Mouse (Mus musculus) left cerebral cortex, postnatal 4 days (tissue): ENCODE results near the gene Csf2rb2. TPM values are rescaled to one million over a fixed set of nuclear protein-coding genes. Genes with fewer than 3 reads are reported as not detected.
"Not testable (repeated sequence)": the region's sequence is repeated elsewhere in the genome, so short reads cannot be mapped to it uniquely, and the experiment has no call there.

Experiments
- DNase-seq: peaks from one replicate; pipeline ENCODE4 v3.0.0-alpha.2; 2022
- intact Hi-C: fragments of 180-260 bp; cut with DNase I; formaldehyde crosslinking; loops from one replicate; pipeline ENCODE4 v1.15.1; 2025
- total RNA-seq, 2 experiments: library from RNA; stranded (reverse); gene quantifications; 2 replicates each; pipeline ENCODE4 v1.2.3; 2021

Gene Csf2rb2
- total RNA-seq, 2 experiments from 2014 or later, result 0.46 TPM

GRCm38 (mm10) chr15:78318338-78319171, 13.0 kb upstream of the Csf2rb2 start:
- DNase-seq, result peak; percentile 57
- intact Hi-C loops, result not testable (repeated sequence)

- DNase-seq, intact Hi-C loops: not testable (repeated sequence)
Observed at GRCm38 (mm10) chr15:78313659-78314058, 8.1 kb upstream of the Csf2rb2 start.

- DNase-seq, result peak; percentile 55
- intact Hi-C loops, result not testable (repeated sequence)
Observed at GRCm38 (mm10) chr15:78312421-78313233, 7.1 kb upstream of the Csf2rb2 start.

- no peak for DNase-seq
- intact Hi-C loops, result no loop called here
Observed at GRCm38 (mm10) chr15:78310971-78311370, 5.5 kb upstream of the Csf2rb2 start.

GRCm38 (mm10) chr15:78309865-78310264, 4.3 kb upstream of the Csf2rb2 start:
- intact Hi-C loops, result no loop called here
- no peak for DNase-seq

- intact Hi-C loops, result no loop called here
- DNase-seq, result no peak
Observed at GRCm38 (mm10) chr15:78303665-78304233, 1.8 kb downstream of the Csf2rb2 start.

- no peak for DNase-seq
- intact Hi-C loops, result no loop called here
Observed at GRCm38 (mm10) chr15:78302718-78303117, 2.8 kb downstream of the Csf2rb2 start.

- intact Hi-C loops, result no loop called here
- DNase-seq, result no peak
Observed at GRCm38 (mm10) chr15:78300773-78301172, 4.7 kb downstream of the Csf2rb2 start.

- intact Hi-C loops, result no loop called here
Observed at GRCm38 (mm10) chr15:78299641-78300040, 5.9 kb downstream of the Csf2rb2 start.

GRCm38 (mm10) chr15:78298558-78298957, 7.0 kb downstream of the Csf2rb2 start:
- DNase-seq, result no peak
- intact Hi-C loops, result no loop called here

More at GRCm38 (mm10) chr15:78299641-78300040, 5.9 kb downstream of the Csf2rb2 start:
- no peak for DNase-seq

GRCm38 (mm10) chr15:78293716-78294115, 11.8 kb downstream of the Csf2rb2 start:
- intact Hi-C loops, result no loop called here

GRCm38 (mm10) chr15:78293228-78293627, 12.3 kb downstream of the Csf2rb2 start:
- DNase-seq, intact Hi-C loops: not testable (repeated sequence)

More at GRCm38 (mm10) chr15:78293716-78294115, 11.8 kb downstream of the Csf2rb2 start:
- no peak for DNase-seq

GRCm38 (mm10) chr15:78289775-78290174, 15.7 kb downstream of the Csf2rb2 start:
- DNase-seq, intact Hi-C loops: not testable (repeated sequence)

GRCm38 (mm10) chr15:78287941-78288340, 17.6 kb downstream of the Csf2rb2 start:
- intact Hi-C loops, result no loop called here
- DNase-seq, result no peak

GRCm38 (mm10) chr15:78278308-78278707, 27.2 kb downstream of the Csf2rb2 start:
- DNase-seq, result no peak
- intact Hi-C loops, result no loop called here

- no peak for DNase-seq
- intact Hi-C loops, result no loop called here
Observed at GRCm38 (mm10) chr15:78271208-78271607, 34.3 kb downstream of the Csf2rb2 start.

GRCm38 (mm10) chr15:78267865-78268264, 37.7 kb downstream of the Csf2rb2 start:
- intact Hi-C loops, result no loop called here
- no peak for DNase-seq

GRCm38 (mm10) chr15:78267441-78267840, 38.1 kb downstream of the Csf2rb2 start:
- DNase-seq, result no peak
- intact Hi-C loops, result no loop called here

- no peak for DNase-seq
- intact Hi-C loops, result no loop called here
Observed at GRCm38 (mm10) chr15:78263286-78263685, 42.2 kb downstream of the Csf2rb2 start.

GRCm38 (mm10) chr15:78260668-78261333, 44.7 kb downstream of the Csf2rb2 start:
- intact Hi-C loops, result no loop called here

More at GRCm38 (mm10) chr15:78260668-78261333, 44.7 kb downstream of the Csf2rb2 start:
- no peak for DNase-seq
